12 mouse cellular contexts compared by ENCODE assay signal in genomic region chr7:96147436-96147835, GRCm38 (mm10). TPM values are rescaled to one million over a fixed set of nuclear protein-coding genes. Genes with fewer than 3 reads are reported as not detected.
DNase-seq lines count a peak whose midpoint lies in the region; ATAC-seq lines count a peak whose summit lies in the region.
"Had no signal": no experiment of that assay in that cellular context is flagged by ENCODE, and none has a peak within 500 bp of the region (broad histone marks: within the 10 kb centered on the region; RNA-seq: fewer than 3 reads in every experiment).

No protein-coding gene starts in this region.

- H3K27ac ChIP-seq in intestine, embryonic 16.5 days (ENCODE audit: low read length) = peak overlapping the region; percentile 45; the same call in 1 of the 2 replicates
- H3K27ac ChIP-seq: forebrain, embryonic 13.5 days had no signal

- no peaks in the 10 kb centered on the region for H3K36me3 ChIP-seq in intestine, embryonic 16.5 days (ENCODE audit: control insufficient read depth, insufficient read depth, low read length)

- no peaks in the 10 kb centered on the region for H3K27me3 ChIP-seq in intestine, embryonic 16.5 days (replicated peaks; ENCODE audit: control insufficient read depth, insufficient read depth, low read length)
- H3K27me3 ChIP-seq: forebrain, embryonic 13.5 days had no signal

- 36% methylated on average over 4 of the region's 4 CpGs for WGBS in intestine, embryonic 16.5 days

- no peak overlapping the region for H3K4me3 ChIP-seq in intestine, embryonic 16.5 days (ENCODE audit: low read length)
- H3K4me3 ChIP-seq: forebrain, embryonic 13.5 days had no signal

- ATAC-seq in intestine, embryonic 16.5 days = peak; percentile 81
- ATAC-seq in monocyte, adult 5-6 weeks (replicated peaks; ENCODE audit: insufficient number of reproducible peaks, low FRiP score, low TSS enrichment, poor library complexity, severe bottlenecking) = no peak
- ATAC-seq: CD4-positive, CD25-positive, alpha-beta regulatory T cell, adult 4 months; forebrain, embryonic 13.5 days; lung, postnatal 0 days had no signal

- H3K9me3 ChIP-seq in intestine, embryonic 16.5 days (ENCODE audit: control insufficient read depth, low read length) = no peaks in the 10 kb centered on the region
- H3K9me3 ChIP-seq: forebrain, embryonic 13.5 days had no signal

- H3K4me2 ChIP-seq in intestine, embryonic 16.5 days (ENCODE audit: low read depth, low read length) = no peak overlapping the region
- H3K4me2 ChIP-seq: forebrain, embryonic 13.5 days had no signal

- no peaks in the 10 kb centered on the region for H3K4me1 ChIP-seq in intestine, embryonic 16.5 days (ENCODE audit: control insufficient read depth, insufficient read depth, low read length)

- H3K9ac ChIP-seq in intestine, embryonic 16.5 days (ENCODE audit: low read depth, low read length) = no peak overlapping the region
- H3K9ac ChIP-seq: forebrain, embryonic 13.5 days had no signal

- intact Hi-C loops in gastrocnemius, postnatal 14 days (cut with DNase I; ENCODE audit: low total_unique reads) = no loop called here

- DNase-seq in gastrocnemius, adult 18-20 months (ENCODE audit: low spot score) = peak; percentile 51
- no peak for DNase-seq in gastrocnemius, postnatal 14 days
- peak; percentile 10 for DNase-seq in ovary, adult 18-20 months (ENCODE audit: low spot score)
- no peak for DNase-seq in ovary, postnatal 14 days (ENCODE audit: low spot score)
- no peak for DNase-seq in lung, postnatal 25 days (ENCODE audit: low spot score)
- no peak for DNase-seq in left cerebral cortex, adult 18-20 months (ENCODE audit: low spot score in 2 of 2)
- DNase-seq: kidney, postnatal 4 days had no signal

RNA-seq across cellular contexts. Expression of gene Tenm4, which starts 23.6 kb away (rescaled TPM):
- 1 to 10 TPM; 1.0 to 1.9 TPM for total RNA-seq in gastrocnemius, adult 18-20 months (2021)
- 1 to 10 TPM; 3.9 to 6.5 TPM for total RNA-seq in gastrocnemius, postnatal 14 days (2021)
- polyA plus RNA-seq in intestine, embryonic 16.5 days (2015; fragmentation: Nextera tagmentation; extraction: Ambion mirVana) = 13.6 and 14.3 TPM in 2 replicates
- total RNA-seq in monocyte, adult 5-6 weeks (2017) = 0.38 TPM in 1 of 3 replicates, not detected in the others
- total RNA-seq in left cerebral cortex, adult 18-20 months (2021) = 100 to 1,000 TPM; 126 to 135 TPM

Comparison
In these comparisons a context has a peak if more than half of its experiments do, and no peak if none do; other contexts are left out.
1. DNase-seq: peak in gastrocnemius, adult 18-20 months (single experiment) and ovary, adult 18-20 months (single experiment); none in gastrocnemius, postnatal 14 days (single experiment), ovary, postnatal 14 days (single experiment), lung, postnatal 25 days (single experiment) and left cerebral cortex, adult 18-20 months (0 of 2).
2. RNA of gene Tenm4, which starts 23.6 kb away (total RNA-seq): 126 to 135 TPM in left cerebral cortex, adult 18-20 months; 3.9 to 6.5 TPM in gastrocnemius, postnatal 14 days, 1.0 to 1.9 TPM in gastrocnemius, adult 18-20 months and 0.38 TPM in monocyte, adult 5-6 weeks; every median in the first group is over 10 times any median in the second.